Mouse (Mus musculus): ENCODE measurements around the gene Doc2a. TPM values are rescaled to one million over a fixed set of nuclear protein-coding genes. Genes with fewer than 3 reads are reported as not detected.

Doc2a gene
- polyA plus RNA-seq, 1 experiment, result 12.1 TPM

GRCm38 (mm10) chr7:126860987-126861386 is 13.8 kb downstream of the Doc2a start:
- peaks cover 12% of the 10 kb centered on the region; the same call in 1 of the 2 replicates for H3K4me1 ChIP-seq (ENCODE audit: control insufficient read depth, insufficient read depth, low read length)
- H3K27me3 ChIP-seq (ENCODE audit: control insufficient read depth, insufficient read depth, low read length), result no peaks in the 10 kb centered on the region
- 53% methylated on average over 5 of the region's 5 CpGs for WGBS
- H3K27ac ChIP-seq (ENCODE audit: insufficient read depth, low read length), result no peak overlapping the region
- DNase-seq, result no peak
- TF ChIP-seq POLR2A (IDR thresholded peaks at IDR 0.05; ENCODE audit: borderline replicate concordance, insufficient read depth, low read length) (no peak), CTCF (IDR thresholded peaks at IDR 0.05; ENCODE audit: borderline replicate concordance, insufficient read depth, low read depth, low read length) (no peak)
- peak overlapping the region; percentile 96 for H3K4me3 ChIP-seq (replicated peaks; ENCODE audit: insufficient read depth, low read depth, low read length)

GRCm38 (mm10) chr7:126861429-126862130 is 14.4 kb downstream of the Doc2a start, which contains the start of gene Hirip3:
TSS of gene Hirip3 (plus strand) at chr7:126861972.
- no peak for TF ChIP-seq CTCF (IDR thresholded peaks at IDR 0.05; ENCODE audit: borderline replicate concordance, insufficient read depth, low read depth, low read length)
- peak; percentile 63; the same call in 1 of the 2 replicates for TF ChIP-seq POLR2A (IDR thresholded peaks at IDR 0.05; ENCODE audit: borderline replicate concordance, insufficient read depth, low read length)
- Histone ChIP-seq H3K4me3 (replicated peaks; ENCODE audit: insufficient read depth, low read depth, low read length) (peak within 1 kb of the TSS; percentile 96), H3K27me3 (ENCODE audit: control insufficient read depth, insufficient read depth, low read length) (no peaks in the 10 kb centered on the region), H3K27ac (ENCODE audit: insufficient read depth, low read length) (peak within 1 kb of the TSS; percentile 79), H3K4me1 (ENCODE audit: control insufficient read depth, insufficient read depth, low read length) (peaks cover 11% of the 10 kb centered on the region; the same call in 1 of the 2 replicates)
- WGBS, result under 1% methylated on average over 42 of the region's 42 CpGs
- peak; percentile 97 for DNase-seq

- Histone ChIP-seq H3K4me3 (replicated peaks; ENCODE audit: insufficient read depth, low read depth, low read length) (peak within 1 kb of the TSS; percentile 96), H3K4me1 (ENCODE audit: control insufficient read depth, insufficient read depth, low read length) (peaks cover 11% of the 10 kb centered on the region; the same call in 1 of the 2 replicates), H3K27ac (ENCODE audit: insufficient read depth, low read length) (peak within 1 kb of the TSS; percentile 79), H3K27me3 (ENCODE audit: control insufficient read depth, insufficient read depth, low read length) (no peaks in the 10 kb centered on the region)
- TF ChIP-seq POLR2A (IDR thresholded peaks at IDR 0.05; ENCODE audit: borderline replicate concordance, insufficient read depth, low read length) (peak; percentile 58; the same call in 1 of the 2 replicates), CTCF (IDR thresholded peaks at IDR 0.05; ENCODE audit: borderline replicate concordance, insufficient read depth, low read depth, low read length) (no peak)
- under 1% methylated on average over 41 of the region's 41 CpGs for WGBS
- DNase-seq, result peak; percentile 95 to 96
Measured at GRCm38 (mm10) chr7:126862147-126862784, 15.1 kb downstream of the Doc2a start, which contains the start of gene Ino80e. TSS of gene Ino80e (minus strand) at chr7:126862377.

- TF ChIP-seq CTCF (IDR thresholded peaks at IDR 0.05; ENCODE audit: borderline replicate concordance, insufficient read depth, low read depth, low read length) (no peak), POLR2A (IDR thresholded peaks at IDR 0.05; ENCODE audit: borderline replicate concordance, insufficient read depth, low read length) (no peak)
- 46% methylated on average over 6 of the region's 6 CpGs for WGBS
- DNase-seq, result no peak
- Histone ChIP-seq H3K4me1 (ENCODE audit: control insufficient read depth, insufficient read depth, low read length) (peaks cover 11% of the 10 kb centered on the region; the same call in 1 of the 2 replicates), H3K27me3 (ENCODE audit: control insufficient read depth, insufficient read depth, low read length) (no peaks in the 10 kb centered on the region), H3K27ac (ENCODE audit: insufficient read depth, low read length) (no peak overlapping the region), H3K4me3 (replicated peaks; ENCODE audit: insufficient read depth, low read depth, low read length) (no peak overlapping the region)
Measured at GRCm38 (mm10) chr7:126863791-126864190, 16.6 kb downstream of the Doc2a start.

- TF ChIP-seq POLR2A (IDR thresholded peaks at IDR 0.05; ENCODE audit: borderline replicate concordance, insufficient read depth, low read length) (no peak), CTCF (IDR thresholded peaks at IDR 0.05; ENCODE audit: borderline replicate concordance, insufficient read depth, low read depth, low read length) (no peak)
- H3K27me3 ChIP-seq (ENCODE audit: control insufficient read depth, insufficient read depth, low read length), result no peaks in the 10 kb centered on the region
- no peak for DNase-seq
- H3K4me1 ChIP-seq (ENCODE audit: control insufficient read depth, insufficient read depth, low read length), result peaks cover 11% of the 10 kb centered on the region; the same call in 1 of the 2 replicates
- WGBS, result 88% methylated on average over 2 of the region's 2 CpGs
- H3K4me3 ChIP-seq (replicated peaks; ENCODE audit: insufficient read depth, low read depth, low read length), result no peak overlapping the region
- no peak overlapping the region for H3K27ac ChIP-seq (ENCODE audit: insufficient read depth, low read length)
Measured at GRCm38 (mm10) chr7:126867534-126867933, 20.3 kb downstream of the Doc2a start.

GRCm38 (mm10) chr7:126868003-126868402 is 20.8 kb downstream of the Doc2a start:
- 85% methylated on average over 12 of the region's 12 CpGs for WGBS
- no peak for DNase-seq
- H3K4me1 ChIP-seq (ENCODE audit: control insufficient read depth, insufficient read depth, low read length), result peaks cover 9% of the 10 kb centered on the region; the same call in 1 of the 2 replicates

GRCm38 (mm10) chr7:126869780-126870519 is 22.7 kb downstream of the Doc2a start:
- WGBS, result 81% methylated on average over 23 of the region's 23 CpGs
- no peak for TF ChIP-seq POLR2A (IDR thresholded peaks at IDR 0.05; ENCODE audit: borderline replicate concordance, insufficient read depth, low read length)
- no peak for TF ChIP-seq CTCF (IDR thresholded peaks at IDR 0.05; ENCODE audit: borderline replicate concordance, insufficient read depth, low read depth, low read length)
- Histone ChIP-seq H3K4me1 (ENCODE audit: control insufficient read depth, insufficient read depth, low read length) (no peaks in the 10 kb centered on the region), H3K27ac (ENCODE audit: insufficient read depth, low read length) (no peak overlapping the region), H3K4me3 (replicated peaks; ENCODE audit: insufficient read depth, low read depth, low read length) (no peak overlapping the region), H3K27me3 (ENCODE audit: control insufficient read depth, insufficient read depth, low read length) (no peaks in the 10 kb centered on the region)
- no peak for DNase-seq

More at GRCm38 (mm10) chr7:126868003-126868402, 20.8 kb downstream of the Doc2a start:
- Histone ChIP-seq H3K4me3 (replicated peaks; ENCODE audit: insufficient read depth, low read depth, low read length) (no peak overlapping the region), H3K27me3 (ENCODE audit: control insufficient read depth, insufficient read depth, low read length) (no peaks in the 10 kb centered on the region), H3K27ac (ENCODE audit: insufficient read depth, low read length) (no peak overlapping the region)
- no peak for TF ChIP-seq POLR2A (IDR thresholded peaks at IDR 0.05; ENCODE audit: borderline replicate concordance, insufficient read depth, low read length)
- TF ChIP-seq CTCF (IDR thresholded peaks at IDR 0.05; ENCODE audit: borderline replicate concordance, insufficient read depth, low read depth, low read length), result no peak

All from cerebellum, adult 2 months (tissue).